Mouse (Mus musculus) heart, postnatal 0 days (tissue): ENCODE data around the gene Nav2.

ENCODE experiments used
- CTCF ChIP-seq: IDR thresholded peaks from 2 replicates; pipeline ENCODE4 v1.5.1; 2016; ENCODE audit warnings: antibody characterized with exemption, control low read depth, low read depth
- EP300 ChIP-seq: IDR thresholded peaks from 2 replicates; pipeline ENCODE4 v1.6.1; 2016; ENCODE audit warnings: antibody characterized with exemption, low read depth

DNA sequence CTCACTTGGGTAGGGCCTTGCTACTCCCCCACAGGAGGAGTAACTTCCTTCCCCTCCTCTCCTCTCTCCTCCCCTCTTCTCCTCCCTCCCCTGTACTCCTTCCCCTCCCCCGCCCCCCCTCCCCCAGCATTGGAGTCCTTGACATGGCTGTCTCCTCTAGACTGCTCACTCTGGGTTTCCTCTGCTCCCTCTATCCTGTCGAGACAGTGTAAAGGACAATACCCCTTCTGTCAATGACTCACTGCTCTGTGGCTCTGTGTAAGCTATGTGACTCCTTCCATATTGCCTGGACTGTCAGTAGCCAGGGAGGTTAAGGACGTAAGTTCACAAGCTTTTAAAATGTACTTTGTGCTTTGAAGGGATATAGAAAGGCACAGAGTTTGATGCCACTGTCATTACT, 460.5 kb downstream of the Nav2 start:
- TF ChIP-seq CTCF (no peak), EP300 (no peak)
